Mouse (Mus musculus) megakaryocyte progenitor cell, adult 5-6 weeks (primary cell): Measurements from ENCODE around the gene 9530068E07Rik. TPM values are rescaled to one million over a fixed set of nuclear protein-coding genes. Genes with fewer than 3 reads are reported as not detected.
"Not testable (repeated sequence)": the region's sequence is repeated elsewhere in the genome, so short reads cannot be mapped to it uniquely, and the experiment has no call there.

ENCODE experiments used
- ATAC-seq: replicated peaks from 2 replicates; pipeline ENCODE4 v1.8.0; 2016; ENCODE audit warnings: mild to moderate bottlenecking, moderate TSS enrichment, inconsistent platforms; ENCODE audit not compliant: poor library complexity
- total RNA-seq, 2 experiments: library from RNA; stranded (forward) in 1 of 2; stranded (reverse) in 1 of 2; fragments of 157-497, 149-512 nt in 1 of 2; fragments of 200-1000 nt in 1 of 2; gene quantifications; 2 replicates each; pipeline versions ENCODE4 v1.2.3 to v1.2.4; 2015 to 2017

The 9530068E07Rik gene
- 132 and 143 TPM in 2 replicates for total RNA-seq (2015)
- total RNA-seq (2017) = 79.5 and 86.6 TPM in 2 replicates

- ATAC-seq = peak; percentile 95
These were observed at the start of gene 9530068E07Rik for GRCm38 (mm10) chr11:52395940-52396596. Gene 9530068E07Rik (plus strand): TSS chr11:52396428.

- peak; percentile 54 for ATAC-seq
These were observed 49.6 kb upstream of the 9530068E07Rik start for GRCm38 (mm10) chr11:52346635-52347005.

DNA sequence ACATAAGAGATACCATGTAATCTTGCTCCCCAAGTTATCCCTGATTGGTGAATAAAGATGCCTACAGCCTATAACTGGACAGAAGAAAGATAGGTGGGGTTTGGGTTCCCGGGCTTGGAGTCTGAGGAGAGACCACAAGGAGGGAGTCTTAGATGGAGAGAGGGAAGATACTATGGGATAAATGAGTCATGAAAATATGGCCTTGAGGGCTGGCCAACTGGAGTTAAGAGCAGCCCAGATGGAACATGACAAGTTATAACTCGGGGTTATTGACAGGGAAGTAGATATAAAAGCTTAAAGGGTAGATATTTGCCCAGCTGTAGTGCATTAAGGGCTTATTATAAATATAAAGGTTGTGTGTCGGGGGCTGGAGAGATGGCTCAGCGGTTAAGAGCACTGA is 48.1 kb upstream of the 9530068E07Rik start:
- ATAC-seq = no peak

- ATAC-seq = no peak
These were observed 47.5 kb upstream of the 9530068E07Rik start for GRCm38 (mm10) chr11:52348724-52349123.

GRCm38 (mm10) chr11:52350924-52351323 is 45.3 kb upstream of the 9530068E07Rik start:
- ATAC-seq = peak; percentile 78

DNA sequence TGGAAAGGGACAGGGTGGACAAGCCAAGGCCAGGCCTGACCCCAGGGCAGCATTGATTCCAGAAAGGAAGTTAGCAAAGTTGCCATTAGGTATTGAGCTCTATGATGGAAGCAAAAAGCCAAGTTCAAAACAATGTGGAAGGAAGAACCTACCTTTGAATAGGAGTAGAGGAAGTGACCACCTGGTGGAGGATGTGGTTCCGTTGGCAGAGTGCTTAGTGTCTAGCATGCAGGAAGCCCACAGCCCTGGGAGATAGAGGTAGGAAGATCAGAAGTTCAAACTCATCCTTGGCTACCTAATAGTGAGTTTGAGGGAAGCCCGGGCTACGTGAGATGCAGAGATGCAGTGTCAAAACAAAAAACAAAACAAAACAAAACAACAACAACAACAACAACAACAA is 44.0 kb upstream of the 9530068E07Rik start:
- no peak for ATAC-seq

GRCm38 (mm10) chr11:52354644-52355043 is 41.6 kb upstream of the 9530068E07Rik start:
- no peak for ATAC-seq

DNA sequence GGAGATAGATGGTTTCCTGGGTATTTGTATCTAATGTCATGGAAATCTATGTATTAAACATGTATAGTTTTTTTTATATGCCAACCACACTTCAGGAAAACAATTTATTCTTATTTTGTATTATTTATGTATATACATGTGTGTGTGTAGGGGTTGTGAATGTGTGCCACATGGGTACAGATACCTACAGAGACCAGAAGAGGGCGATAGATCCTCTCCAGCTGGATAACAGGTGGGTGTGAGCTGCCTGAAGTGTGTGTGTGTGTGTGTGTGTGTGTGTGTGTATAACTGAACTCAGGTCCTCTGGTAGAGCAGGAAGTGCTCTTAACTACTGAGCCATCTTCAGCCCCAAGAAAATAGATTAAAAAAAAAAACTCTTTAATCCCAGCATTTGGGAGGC is 40.6 kb upstream of the 9530068E07Rik start:
- ATAC-seq = no peak

GRCm38 (mm10) chr11:52357091-52357490 is 39.1 kb upstream of the 9530068E07Rik start:
- ATAC-seq = not testable (repeated sequence)

GRCm38 (mm10) chr11:52358520-52358919 is 37.7 kb upstream of the 9530068E07Rik start:
- ATAC-seq = no peak

DNA sequence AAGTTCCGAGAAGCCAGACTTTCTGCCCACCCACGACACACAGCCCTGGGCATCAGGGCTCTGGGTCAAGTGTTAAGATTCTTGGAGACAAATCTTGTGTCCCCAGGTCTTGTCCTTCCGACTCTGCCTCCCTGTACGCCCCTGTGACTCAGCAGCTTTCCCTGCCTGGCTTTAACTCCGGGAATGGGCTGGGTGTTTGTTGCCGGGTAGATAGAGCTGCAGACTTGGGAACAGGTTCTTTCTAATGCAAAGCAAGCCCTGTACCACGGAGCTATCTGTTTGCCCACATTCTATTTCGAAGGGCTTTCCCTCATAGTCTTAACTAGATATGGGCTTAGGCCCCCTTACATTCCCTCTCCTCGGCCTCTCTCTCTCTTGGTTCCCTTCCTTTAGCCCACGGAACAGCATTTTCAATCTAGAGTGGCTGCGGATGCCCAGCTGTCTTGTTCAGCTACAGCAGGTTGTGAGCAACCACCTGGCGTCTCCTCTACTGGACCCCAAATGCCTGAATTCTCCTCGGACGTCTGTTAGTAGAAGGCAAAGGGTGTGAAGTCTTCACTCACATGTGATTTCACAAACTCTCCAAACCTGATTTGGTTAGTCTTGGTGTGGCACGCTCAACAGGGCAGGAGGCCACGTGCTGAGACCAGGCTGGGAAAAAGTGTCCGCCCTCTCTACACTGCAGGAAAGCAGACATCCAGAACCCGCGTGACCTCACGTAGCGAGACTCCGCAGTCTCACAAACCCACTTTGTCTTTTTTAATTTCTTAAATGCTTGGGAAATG is 36.4 kb upstream of the 9530068E07Rik start:
- ATAC-seq = peak; percentile 24

DNA sequence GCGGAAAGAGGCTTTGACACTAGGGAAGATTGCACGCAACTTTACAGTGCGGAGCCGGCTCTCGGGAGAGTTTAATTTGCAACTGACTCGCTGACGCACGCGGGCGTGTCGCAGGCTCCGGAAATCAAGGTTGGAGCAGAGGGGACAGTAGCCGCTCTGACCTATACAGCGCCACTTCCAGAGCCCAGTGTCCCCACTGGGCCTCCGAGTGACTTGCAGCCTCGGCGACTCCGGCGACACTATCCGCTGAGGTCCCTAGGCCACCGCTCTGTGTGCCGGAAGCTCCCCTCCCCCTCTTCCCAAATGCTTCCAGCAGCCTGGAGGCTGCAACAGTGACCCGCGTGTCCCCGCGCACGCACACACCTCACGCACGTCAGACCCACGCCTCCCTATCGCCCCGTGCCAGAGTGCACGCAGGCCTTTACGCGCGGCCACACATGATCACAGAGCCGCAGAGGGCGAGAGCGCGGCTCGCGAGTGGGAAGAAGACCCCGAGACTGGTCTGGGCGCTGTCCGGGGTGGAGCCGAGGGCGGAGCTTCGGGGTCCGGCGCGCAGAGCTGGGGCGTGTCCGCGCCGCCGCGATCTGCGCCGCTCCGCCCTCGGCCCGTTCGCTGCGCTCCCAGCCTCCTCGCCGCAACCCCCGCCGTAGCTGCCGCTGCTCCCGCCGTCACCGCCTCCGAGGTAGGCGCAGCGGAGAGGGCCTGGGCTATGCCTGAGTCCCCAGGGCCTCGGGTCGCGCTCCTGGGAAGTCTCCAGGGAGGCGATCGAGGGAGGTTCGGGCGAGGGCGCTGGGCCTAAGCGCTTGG is 35.6 kb upstream of the 9530068E07Rik start, which contains the start of gene Vdac1:
Gene Vdac1 (plus strand): TSS at position 390 of the 807 bp plus-strand sequence.
- peak; percentile 74 for ATAC-seq

DNA sequence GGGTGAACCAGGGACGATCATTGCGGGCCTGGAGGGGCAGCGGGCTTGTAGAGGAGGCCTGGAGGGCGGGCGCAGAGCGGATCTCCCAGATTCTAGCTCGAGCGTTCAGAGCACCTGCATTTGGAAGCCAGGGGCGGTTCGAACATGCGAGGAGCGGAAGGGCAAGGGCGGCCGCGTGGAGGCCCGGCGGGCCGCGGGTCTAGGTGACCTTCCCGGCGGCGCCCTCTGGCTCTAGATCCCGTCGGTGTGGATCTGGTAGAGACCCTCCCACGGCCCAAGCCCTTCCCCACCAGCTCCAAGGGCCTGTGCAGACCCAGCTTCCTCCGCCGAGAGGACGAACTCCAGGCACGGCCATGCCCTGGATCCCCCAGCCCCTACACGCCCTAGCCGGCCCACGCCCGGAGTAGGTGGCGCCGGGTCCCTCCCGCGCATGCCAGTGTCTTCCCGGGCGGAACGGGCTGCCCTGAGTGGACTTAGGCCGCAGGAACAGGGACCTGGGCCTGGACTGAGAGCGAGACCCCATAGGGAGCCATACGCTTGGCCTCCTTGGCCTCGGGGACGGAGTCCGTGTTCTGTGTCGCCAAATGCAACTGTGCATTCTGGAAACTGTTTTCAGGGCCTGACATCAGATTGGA is 34.8 kb upstream of the 9530068E07Rik start:
- peak; percentile 7 for ATAC-seq

DNA sequence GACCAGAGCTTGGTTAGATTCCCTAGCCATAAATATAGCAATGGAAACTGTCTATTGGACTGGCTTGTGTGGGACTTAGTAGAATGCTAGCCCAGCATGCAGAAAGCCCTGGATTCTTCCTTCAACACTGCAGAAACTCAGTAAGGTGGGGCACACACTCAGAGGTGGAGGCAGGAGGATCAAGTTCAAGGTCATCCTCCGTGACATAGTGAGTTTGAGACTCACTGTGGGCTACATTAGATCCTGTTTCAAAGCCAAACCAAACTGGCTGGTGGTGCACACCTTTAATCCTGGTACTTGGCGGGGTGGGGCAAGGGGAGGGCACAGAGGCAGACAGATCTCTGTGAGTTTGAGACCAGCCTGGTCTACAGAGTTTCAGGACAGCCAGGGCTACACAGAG is 31.9 kb upstream of the 9530068E07Rik start:
- no peak for ATAC-seq

DNA sequence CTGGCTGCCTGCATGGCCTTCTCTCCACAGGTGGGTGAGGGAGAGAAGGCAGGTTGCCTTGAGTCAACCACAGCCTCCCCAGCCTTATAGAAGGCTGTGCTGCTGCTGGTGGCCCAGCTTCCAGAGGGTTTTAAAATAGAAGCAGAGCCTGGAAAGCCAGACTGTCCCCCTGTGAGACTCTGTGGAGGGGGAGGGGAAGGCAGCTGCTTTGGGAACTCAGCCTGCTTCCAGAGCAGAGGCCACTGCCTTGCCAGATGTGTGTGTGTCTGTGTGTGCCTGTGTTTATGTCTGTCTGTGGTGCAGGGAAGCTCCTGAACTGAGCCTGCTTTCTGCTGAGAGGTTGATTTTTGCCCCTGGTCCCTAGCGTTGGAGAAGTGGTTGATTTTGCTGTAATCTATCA is 31.1 kb upstream of the 9530068E07Rik start:
- no peak for ATAC-seq

GRCm38 (mm10) chr11:52366358-52366757 is 29.9 kb upstream of the 9530068E07Rik start:
- peak; percentile 64 for ATAC-seq

GRCm38 (mm10) chr11:52368176-52368985 is 27.8 kb upstream of the 9530068E07Rik start:
- no peak for ATAC-seq

GRCm38 (mm10) chr11:52369252-52370134 is 26.7 kb upstream of the 9530068E07Rik start:
- ATAC-seq = no peak

DNA sequence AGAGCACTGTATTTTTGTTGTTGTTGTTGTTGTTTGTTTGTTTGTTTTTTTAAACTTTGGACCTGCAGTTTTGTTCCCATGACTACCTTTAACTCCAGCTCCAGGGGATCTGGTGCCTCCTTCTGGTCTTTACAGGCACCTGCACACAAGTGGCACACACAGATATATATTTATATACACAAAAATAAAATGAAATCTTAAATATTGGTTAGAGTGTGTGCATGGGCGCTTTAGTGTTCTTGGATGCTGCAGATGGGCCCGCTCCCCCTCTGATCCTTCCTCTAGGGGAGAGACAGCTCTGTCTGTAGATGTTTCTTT is 26.1 kb upstream of the 9530068E07Rik start:
- ATAC-seq = no peak
